Mouse (Mus musculus): ENCODE results near the gene Pex11b. TPM values are rescaled to one million over a fixed set of nuclear protein-coding genes. Genes with fewer than 3 reads are reported as not detected.
"Not testable (repeated sequence)": the region's sequence is repeated elsewhere in the genome, so short reads cannot be mapped to it uniquely, and the experiment has no call there.

The Pex11b gene
- polyA plus RNA-seq, 1 experiment from 2014 or later = 35.5 TPM

GRCm38 (mm10) chr3:96663432-96664239, 28.5 kb downstream of the Pex11b start:
- H3K27me3 ChIP-seq = no peaks in the 10 kb centered on the region
- peak overlapping the region; percentile 72 for H3K4me2 ChIP-seq
- H3K9me3 ChIP-seq (replicated peaks) = no peaks in the 10 kb centered on the region
- peaks cover 14% of the 10 kb centered on the region for H3K4me1 ChIP-seq (replicated peaks)
- peak overlapping the region; percentile 31; the same call in 1 of the 2 replicates for H3K27ac ChIP-seq
- H3K9ac ChIP-seq = peak overlapping the region; percentile 47; the same call in 1 of the 2 replicates
- peak; percentile 74 for ATAC-seq (replicated peaks; ENCODE audit: insufficient number of reproducible peaks, insufficient read depth, low FRiP score, low read depth)
- peak overlapping the region; percentile 39 for H3K4me3 ChIP-seq
- 4% methylated on average over 18 of the region's 18 CpGs for WGBS
- no peaks in the 10 kb centered on the region for H3K36me3 ChIP-seq

GRCm38 (mm10) chr3:96665732-96666363, 30.7 kb downstream of the Pex11b start:
- not testable (repeated sequence) for H3K9me3 ChIP-seq (replicated peaks); H3K9ac ChIP-seq; H3K36me3 ChIP-seq; H3K27me3 ChIP-seq; ATAC-seq (replicated peaks; ENCODE audit: insufficient number of reproducible peaks, insufficient read depth, low FRiP score, low read depth); H3K27ac ChIP-seq; H3K4me2 ChIP-seq; H3K4me3 ChIP-seq
- H3K4me1 ChIP-seq (replicated peaks) = peaks cover 20% of the 10 kb centered on the region
- WGBS = 86% methylated on average over 7 of the region's 7 CpGs

DNA sequence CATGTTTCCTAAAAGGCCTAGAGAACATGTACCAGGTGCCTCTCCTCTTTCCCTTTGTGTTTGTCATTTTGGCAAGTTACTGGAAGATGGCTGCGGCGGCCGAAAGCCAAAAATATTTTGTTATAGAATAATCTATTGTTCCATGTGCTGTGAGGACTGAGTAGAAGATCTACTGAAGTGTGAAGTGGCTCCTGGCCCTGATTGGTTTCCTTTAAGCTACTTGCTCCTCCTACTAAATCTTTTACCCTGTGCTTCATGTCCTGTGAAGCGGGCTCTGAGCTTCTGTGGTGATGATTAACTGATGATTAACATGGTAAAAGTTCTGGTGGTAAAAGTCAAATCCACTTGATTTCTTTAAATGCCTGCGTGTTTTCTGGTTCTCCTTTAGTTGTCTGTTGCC, 31.7 kb downstream of the Pex11b start:
- Histone ChIP-seq H3K4me2 (no peak overlapping the region), H3K36me3 (no peaks in the 10 kb centered on the region), H3K27ac (no peak overlapping the region), H3K9me3 (replicated peaks) (no peaks in the 10 kb centered on the region), H3K27me3 (no peaks in the 10 kb centered on the region), H3K4me3 (no peak overlapping the region), H3K9ac (no peak overlapping the region), H3K4me1 (replicated peaks) (peaks cover 20% of the 10 kb centered on the region)
- no peak for ATAC-seq (replicated peaks; ENCODE audit: insufficient number of reproducible peaks, insufficient read depth, low FRiP score, low read depth)
- WGBS = 89% methylated on average over 5 of the region's 5 CpGs

- H3K4me1 ChIP-seq (replicated peaks) = peaks cover 20% of the 10 kb centered on the region
- ATAC-seq (replicated peaks; ENCODE audit: insufficient number of reproducible peaks, insufficient read depth, low FRiP score, low read depth) = no peak
- no peak overlapping the region for H3K9ac ChIP-seq
Measured at GRCm38 (mm10) chr3:96667316-96667715, 32.1 kb downstream of the Pex11b start.

DNA sequence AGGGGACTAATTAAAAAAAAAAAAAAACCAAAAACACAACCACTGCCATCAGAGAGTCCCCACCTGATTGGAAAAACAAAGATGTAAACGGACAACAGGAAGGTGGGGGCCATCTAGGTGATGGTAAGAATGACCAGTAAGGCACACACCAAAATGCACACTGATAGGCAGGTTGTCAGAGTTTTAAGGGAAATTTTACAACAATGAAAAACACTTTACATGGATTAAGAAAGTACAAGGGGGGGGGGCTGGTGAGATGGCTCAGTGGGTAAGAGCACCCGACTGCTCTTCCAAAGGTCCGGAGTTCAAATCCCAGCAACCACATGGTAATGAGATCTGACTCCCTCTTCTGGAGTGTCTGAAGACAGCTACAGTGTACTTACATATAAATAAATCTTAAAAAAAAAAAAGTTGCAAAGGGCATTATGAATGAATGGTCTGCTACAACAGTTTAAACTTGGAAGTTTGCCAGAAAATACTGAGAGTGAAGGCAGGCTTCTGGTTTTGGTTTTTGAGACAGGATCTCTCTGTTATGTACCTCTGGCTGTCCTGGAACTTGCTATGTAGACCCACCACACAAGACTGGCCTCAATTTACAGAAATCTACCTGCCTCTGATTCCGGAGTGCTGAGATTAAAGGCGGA, 33.4 kb downstream of the Pex11b start:
- Histone ChIP-seq H3K36me3 (no peaks in the 10 kb centered on the region), H3K4me1 (replicated peaks) (peaks cover 13% of the 10 kb centered on the region), H3K4me2 (no peak overlapping the region), H3K27me3 (no peaks in the 10 kb centered on the region), H3K9ac (no peak overlapping the region), H3K27ac (no peak overlapping the region), H3K9me3 (replicated peaks) (no peaks in the 10 kb centered on the region), H3K4me3 (no peak overlapping the region)
- WGBS = 91% methylated on average over 5 of the region's 5 CpGs
- ATAC-seq (replicated peaks; ENCODE audit: insufficient number of reproducible peaks, insufficient read depth, low FRiP score, low read depth) = no peak

More at GRCm38 (mm10) chr3:96667316-96667715, 32.1 kb downstream of the Pex11b start:
- Histone ChIP-seq H3K4me2 (no peak overlapping the region), H3K27ac (no peak overlapping the region), H3K9me3 (replicated peaks) (no peaks in the 10 kb centered on the region), H3K4me3 (no peak overlapping the region), H3K36me3 (no peaks in the 10 kb centered on the region), H3K27me3 (no peaks in the 10 kb centered on the region)
- WGBS = 31% methylated on average over 1 of the region's 1 CpGs

GRCm38 (mm10) chr3:96669727-96670468, 34.7 kb downstream of the Pex11b start, which contains the start of gene Ankrd35:
Ankrd35 (plus strand) TSS chr3:96670131.
- H3K4me2 ChIP-seq = peak within 1 kb of the TSS; percentile 82
- ATAC-seq (replicated peaks; ENCODE audit: insufficient number of reproducible peaks, insufficient read depth, low FRiP score, low read depth) = peak; percentile 93
- no peaks in the 10 kb centered on the region for H3K36me3 ChIP-seq
- 5% methylated on average over 35 of the region's 35 CpGs for WGBS
- peak within 1 kb of the TSS; percentile 10; the same call in 1 of the 2 replicates for H3K9ac ChIP-seq
- peak within 1 kb of the TSS; percentile 48 for H3K4me3 ChIP-seq
- H3K4me1 ChIP-seq (replicated peaks) = peaks cover 6% of the 10 kb centered on the region
- H3K27ac ChIP-seq = no peak within 1 kb of the TSS
- no peaks in the 10 kb centered on the region for H3K27me3 ChIP-seq
- H3K9me3 ChIP-seq (replicated peaks) = no peaks in the 10 kb centered on the region

DNA sequence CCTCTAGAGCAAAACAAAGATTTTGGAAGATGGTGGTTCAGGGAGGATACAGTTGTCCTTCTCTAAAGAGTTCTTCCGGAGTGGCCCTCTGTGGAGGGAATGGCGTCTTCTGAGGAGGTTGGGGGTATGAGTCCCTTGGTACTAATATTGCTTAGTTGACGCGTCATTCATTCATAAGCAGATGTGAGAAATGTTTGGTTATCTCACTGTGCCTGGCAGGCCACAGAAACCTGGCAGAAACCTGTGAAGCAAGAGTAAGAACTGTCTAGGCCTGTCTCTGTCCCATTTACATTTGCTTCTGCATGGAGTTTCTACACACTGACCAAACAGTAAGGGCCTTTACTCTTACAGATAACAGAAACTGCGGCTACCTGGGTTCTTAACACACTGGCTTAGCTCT, 36.3 kb downstream of the Pex11b start:
- no peaks in the 10 kb centered on the region for H3K27me3 ChIP-seq
- WGBS = 91% methylated on average over 5 of the region's 5 CpGs
- no peak overlapping the region for H3K9ac ChIP-seq
- no peak for ATAC-seq (replicated peaks; ENCODE audit: insufficient number of reproducible peaks, insufficient read depth, low FRiP score, low read depth)
- H3K27ac ChIP-seq = no peak overlapping the region
- H3K36me3 ChIP-seq = no peaks in the 10 kb centered on the region
- H3K4me3 ChIP-seq = no peak overlapping the region
- peaks cover 6% of the 10 kb centered on the region for H3K4me1 ChIP-seq (replicated peaks)
- H3K9me3 ChIP-seq (replicated peaks) = no peaks in the 10 kb centered on the region
- no peak overlapping the region for H3K4me2 ChIP-seq

DNA sequence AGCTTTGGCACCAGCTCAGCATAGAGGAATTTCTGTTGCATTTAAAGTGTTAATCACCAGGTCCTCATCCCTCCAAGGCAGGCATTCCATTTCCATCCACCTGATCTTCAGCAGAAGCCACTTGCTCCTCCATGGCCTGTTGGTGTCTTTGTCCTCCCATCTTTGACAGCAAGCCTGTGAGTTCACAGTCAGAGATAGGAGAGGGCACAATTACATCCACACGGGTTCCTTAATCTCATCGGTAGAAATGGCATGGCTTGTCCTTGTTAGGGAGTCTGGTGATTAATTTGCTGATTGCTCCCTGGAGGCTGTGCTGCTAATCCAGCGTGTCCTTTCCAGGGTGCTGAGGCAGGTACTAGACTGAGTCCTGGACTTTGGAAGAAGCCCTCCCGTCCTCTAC, 38.3 kb downstream of the Pex11b start:
- H3K4me1 ChIP-seq (replicated peaks) = peaks cover 6% of the 10 kb centered on the region
- no peak overlapping the region for H3K4me2 ChIP-seq
- no peak for ATAC-seq (replicated peaks; ENCODE audit: insufficient number of reproducible peaks, insufficient read depth, low FRiP score, low read depth)
- no peaks in the 10 kb centered on the region for H3K9me3 ChIP-seq (replicated peaks)
- H3K27ac ChIP-seq = no peak overlapping the region
- H3K27me3 ChIP-seq = peaks cover 1% of the 10 kb centered on the region; the same call in 1 of the 2 replicates
- H3K36me3 ChIP-seq = no peaks in the 10 kb centered on the region
- H3K4me3 ChIP-seq = no peak overlapping the region
- H3K9ac ChIP-seq = no peak overlapping the region
- 66% methylated on average over 4 of the region's 4 CpGs for WGBS

DNA sequence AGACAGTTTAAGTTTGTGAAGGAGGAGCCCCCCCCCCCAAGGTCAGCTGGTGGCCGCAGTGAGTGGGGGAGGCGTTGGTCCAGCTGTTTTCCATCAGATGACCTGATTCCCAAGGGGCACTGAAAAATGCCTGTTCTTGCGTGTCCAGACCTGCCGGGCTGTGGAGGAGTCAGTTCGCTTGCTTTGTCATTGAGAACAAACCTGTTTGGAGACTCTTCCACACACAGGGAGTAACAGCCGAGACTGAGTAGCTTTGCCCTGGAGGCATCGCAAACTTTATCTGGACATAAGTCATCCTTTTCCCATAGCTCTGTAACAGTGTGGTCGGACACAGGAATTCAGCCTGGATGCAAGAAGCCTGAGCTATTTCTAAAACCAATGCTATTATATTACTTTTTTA, 39.3 kb downstream of the Pex11b start:
- no peaks in the 10 kb centered on the region for H3K9me3 ChIP-seq (replicated peaks)
- H3K4me3 ChIP-seq = no peak overlapping the region
- 61% methylated on average over 8 of the region's 8 CpGs for WGBS
- no peak overlapping the region for H3K9ac ChIP-seq
- H3K4me1 ChIP-seq (replicated peaks) = peaks cover 6% of the 10 kb centered on the region
- ATAC-seq (replicated peaks; ENCODE audit: insufficient number of reproducible peaks, insufficient read depth, low FRiP score, low read depth) = no peak
- H3K36me3 ChIP-seq = no peaks in the 10 kb centered on the region
- H3K27me3 ChIP-seq = peaks cover 8% of the 10 kb centered on the region
- H3K27ac ChIP-seq = no peak overlapping the region
- no peak overlapping the region for H3K4me2 ChIP-seq

DNA sequence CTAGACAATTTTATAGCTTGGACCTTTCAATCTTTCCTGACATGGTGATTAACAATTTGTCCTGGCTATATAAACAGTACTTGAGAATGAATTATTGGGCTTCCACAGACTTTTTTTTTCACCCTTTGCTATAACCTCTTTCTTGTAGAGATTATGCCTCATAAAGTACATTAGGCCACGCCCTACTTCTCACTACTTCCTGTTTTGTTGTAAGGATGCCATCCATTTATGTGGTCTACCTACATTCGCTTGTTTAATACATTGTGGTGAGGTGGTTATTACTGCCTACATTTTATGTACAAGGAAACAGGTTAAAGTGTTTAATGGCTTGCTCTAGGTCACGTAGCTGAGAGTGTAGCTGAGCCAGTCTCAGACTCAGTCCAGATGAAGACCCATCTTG, 40.0 kb downstream of the Pex11b start:
- H3K4me3 ChIP-seq = no peak overlapping the region
- H3K27me3 ChIP-seq = peaks cover 14% of the 10 kb centered on the region
- H3K27ac ChIP-seq = no peak overlapping the region
- WGBS = 76% methylated on average over 3 of the region's 3 CpGs
- no peaks in the 10 kb centered on the region for H3K36me3 ChIP-seq
- H3K9me3 ChIP-seq (replicated peaks) = no peaks in the 10 kb centered on the region
- no peak overlapping the region for H3K4me2 ChIP-seq
- ATAC-seq (replicated peaks; ENCODE audit: insufficient number of reproducible peaks, insufficient read depth, low FRiP score, low read depth) = no peak
- no peak overlapping the region for H3K9ac ChIP-seq
- H3K4me1 ChIP-seq (replicated peaks) = peaks cover 5% of the 10 kb centered on the region

- 62% methylated on average over 3 of the region's 3 CpGs for WGBS
- Histone ChIP-seq H3K27ac (no peak overlapping the region), H3K4me2 (no peak overlapping the region), H3K9ac (no peak overlapping the region), H3K9me3 (replicated peaks) (no peaks in the 10 kb centered on the region), H3K27me3 (peaks cover 19% of the 10 kb centered on the region), H3K4me3 (no peak overlapping the region), H3K4me1 (replicated peaks) (peaks cover under 1% of the 10 kb centered on the region), H3K36me3 (no peaks in the 10 kb centered on the region)
- ATAC-seq (replicated peaks; ENCODE audit: insufficient number of reproducible peaks, insufficient read depth, low FRiP score, low read depth) = no peak
Measured at GRCm38 (mm10) chr3:96675690-96676089, 40.5 kb downstream of the Pex11b start.
